Mouse (Mus musculus) intestine, postnatal 0 days (tissue): Measurements from ENCODE around the gene Ackr2. TPM values are rescaled to one million over a fixed set of nuclear protein-coding genes. Genes with fewer than 3 reads are reported as not detected.

ENCODE experiments used
- ATAC-seq: fragments of 200-750 bp; cut with Nextera tagmentation; 2 replicates; pipeline ENCODE4 v1.8.0; 2017; ENCODE audit warnings: mild to moderate bottlenecking, moderate TSS enrichment, moderate library complexity
- H3K27ac ChIP-seq: fragments of 300-500 bp; sonication (generic); 2 replicates; pipeline ENCODE4 v1.5.1; 2014; ENCODE audit warnings: mild to moderate bottlenecking, low read depth, low read length, moderate library complexity
- H3K27me3 ChIP-seq: fragments of 300-500 bp; sonication (generic); replicated peaks from 2 replicates; pipeline ENCODE4 v1.6.1; 2014; ENCODE audit warnings: low read length, mixed read lengths; ENCODE audit not compliant: control insufficient read depth, insufficient read depth
- H3K36me3 ChIP-seq: fragments of 300-500 bp; sonication (generic); 2 replicates; pipeline ENCODE4 v1.6.1; 2014; ENCODE audit warnings: mild to moderate bottlenecking, moderate library complexity; ENCODE audit not compliant: control insufficient read depth, insufficient read depth
- H3K4me1 ChIP-seq: fragments of 300-500 bp; sonication (generic); replicated peaks from 2 replicates; pipeline ENCODE4 v1.6.1; 2014; ENCODE audit warnings: antibody characterized with exemption, low read length, mixed read lengths; ENCODE audit not compliant: control insufficient read depth, insufficient read depth
- H3K4me2 ChIP-seq: fragments of 300-500 bp; sonication (generic); replicated peaks from 2 replicates; pipeline ENCODE4 v1.6.1; 2014; ENCODE audit warnings: low read depth, mild to moderate bottlenecking, moderate library complexity
- H3K4me3 ChIP-seq: fragments of 300-500 bp; sonication (generic); 2 replicates; pipeline ENCODE4 v1.5.1; 2014; ENCODE audit warnings: low read depth, low read length
- H3K9ac ChIP-seq: fragments of 300-500 bp; sonication (generic); 2 replicates; pipeline ENCODE4 v1.6.1; 2014; ENCODE audit warnings: mild to moderate bottlenecking, low read depth, low read length
- H3K9me3 ChIP-seq: fragments of 300-500 bp; sonication (generic); 2 replicates; pipeline ENCODE4 v1.6.1; 2016; ENCODE audit warnings: mixed run types; ENCODE audit not compliant: control insufficient read depth
- CTCF ChIP-seq: sonication (generic); IDR thresholded peaks from 2 replicates; pipeline ENCODE4 v1.5.1; 2016; ENCODE audit warnings: low read depth, mild to moderate bottlenecking, control low read depth, antibody characterized with exemption, moderate library complexity
- WGBS: fragments of 180-500 bp; shearing (Covaris S2); extraction: QIAGEN DNeasy Blood & Tissue Kit; methylation state at CpG from one replicate; pipeline ENCODE4 v1.1.7; 2014; 5-methylcytosine and 5-hydroxymethylcytosine counted together
- polyA plus RNA-seq: library from polyadenylated mRNA; unstranded; fragments of >200 nt; fragmentation: Nextera tagmentation; extraction: Ambion mirVana; gene quantifications from 2 replicates; pipeline ENCODE4 v1.2.1, GENCODE M21; 2015

Ackr2 gene
- polyA plus RNA-seq, 1 experiment from 2014 or later = 1.1 TPM

GRCm38 (mm10) chr9:121882015-121882457 lies 16.1 kb upstream of the Ackr2 start:
- Histone ChIP-seq H3K4me3 (no peak overlapping the region), H3K4me2 (no peak overlapping the region), H3K9ac (no peak overlapping the region), H3K36me3 (no peaks in the 10 kb centered on the region), H3K9me3 (no peaks in the 10 kb centered on the region), H3K27me3 (0 out of 2 replicates have a peak, but pooled peaks cover 6% of the 10 kb centered on the region), H3K4me1 (no peaks in the 10 kb centered on the region), H3K27ac (no peak overlapping the region)
- ATAC-seq = no peak
- 31% methylated on average over 7 of the region's 7 CpGs for WGBS
- TF ChIP-seq CTCF = no peak

- WGBS = 53% methylated on average over 4 of the region's 4 CpGs
- Histone ChIP-seq H3K27ac (no peak overlapping the region), H3K4me2 (peak overlapping the region; percentile 17; the same call in 1 of the 2 replicates), H3K27me3 (no peaks in the 10 kb centered on the region), H3K9me3 (no peaks in the 10 kb centered on the region), H3K9ac (no peak overlapping the region), H3K36me3 (no peaks in the 10 kb centered on the region), H3K4me3 (no peak overlapping the region), H3K4me1 (no peaks in the 10 kb centered on the region)
- no peak for ATAC-seq
- TF ChIP-seq CTCF = no peak
These were observed 8.2 kb upstream of the Ackr2 start for GRCm38 (mm10) chr9:121889927-121890440.

- 33% methylated on average over 18 of the region's 18 CpGs for WGBS
- Histone ChIP-seq H3K4me2 (peak overlapping the region; percentile 17; the same call in 1 of the 2 replicates), H3K36me3 (no peaks in the 10 kb centered on the region), H3K4me3 (no peak overlapping the region), H3K9me3 (no peaks in the 10 kb centered on the region), H3K4me1 (no peaks in the 10 kb centered on the region), H3K27ac (no peak overlapping the region), H3K9ac (no peak overlapping the region), H3K27me3 (no peaks in the 10 kb centered on the region)
- no peak for TF ChIP-seq CTCF
- ATAC-seq = peak; percentile 47; the same call in 1 of the 2 replicates
These were observed 7.7 kb upstream of the Ackr2 start for GRCm38 (mm10) chr9:121890441-121890941.

DNA sequence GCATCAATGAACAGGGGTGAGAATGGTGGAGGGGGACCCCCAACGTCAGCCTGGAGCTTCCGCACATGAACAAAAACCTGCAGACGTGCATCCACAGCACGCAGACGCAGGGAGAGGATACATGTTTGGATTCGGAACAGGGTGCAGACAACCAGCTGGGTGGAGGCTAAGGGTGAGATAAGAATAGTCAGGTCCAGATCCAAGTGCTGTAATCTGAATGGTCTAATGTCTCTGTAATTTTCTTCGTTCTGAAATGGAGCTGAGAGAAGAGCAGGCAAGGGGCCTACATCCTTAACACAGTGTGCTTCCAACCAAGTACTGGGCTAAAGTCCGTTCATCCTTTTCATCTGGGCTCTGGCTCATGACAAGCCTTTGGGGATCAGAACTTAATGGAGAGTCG lies 6.9 kb upstream of the Ackr2 start:
- 86% methylated on average over 9 of the region's 9 CpGs for WGBS
- no peaks in the 10 kb centered on the region for H3K27me3 ChIP-seq
- ATAC-seq = no peak
- no peak overlapping the region for H3K4me2 ChIP-seq
- no peak for TF ChIP-seq CTCF
- no peak overlapping the region for H3K4me3 ChIP-seq
- no peak overlapping the region for H3K9ac ChIP-seq
- H3K9me3 ChIP-seq = no peaks in the 10 kb centered on the region
- H3K36me3 ChIP-seq = no peaks in the 10 kb centered on the region
- no peak overlapping the region for H3K27ac ChIP-seq
- H3K4me1 ChIP-seq = no peaks in the 10 kb centered on the region

DNA sequence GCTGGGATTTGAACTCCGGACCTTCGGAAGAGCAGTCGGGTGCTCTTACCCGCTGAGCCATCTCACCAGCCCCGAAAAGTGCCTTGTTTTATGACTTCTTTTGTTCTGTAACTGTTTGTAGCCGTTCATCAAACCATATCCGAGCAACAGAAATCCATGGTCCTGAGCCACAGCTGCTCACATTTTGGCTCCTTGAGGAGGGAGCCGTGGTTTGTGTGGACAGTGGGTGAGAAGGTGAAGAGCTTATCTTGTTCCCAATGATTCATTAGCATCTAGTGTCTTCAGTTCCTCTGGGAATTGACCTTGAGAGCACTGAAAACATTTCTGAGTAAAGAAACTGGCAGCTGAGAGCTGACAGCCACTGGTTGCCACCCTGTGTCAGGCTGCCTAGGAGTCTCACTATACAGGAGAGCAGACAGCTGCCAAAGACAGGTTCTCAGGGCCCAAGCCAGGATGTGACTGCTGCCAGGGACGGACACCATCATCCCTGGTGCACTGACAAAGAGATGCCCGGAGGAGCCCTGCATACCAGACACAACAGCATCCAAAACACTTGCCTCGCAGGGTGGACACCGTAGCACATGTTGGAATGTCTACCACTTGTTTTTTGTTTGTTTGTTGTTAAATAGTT lies 6.0 kb upstream of the Ackr2 start:
- H3K27ac ChIP-seq = no peak overlapping the region
- ATAC-seq = no peak
- no peak overlapping the region for H3K9ac ChIP-seq
- WGBS = 82% methylated on average over 12 of the region's 12 CpGs
- no peak for TF ChIP-seq CTCF
- no peak overlapping the region for H3K4me3 ChIP-seq
- no peaks in the 10 kb centered on the region for H3K27me3 ChIP-seq
- no peak overlapping the region for H3K4me2 ChIP-seq
- no peaks in the 10 kb centered on the region for H3K36me3 ChIP-seq
- H3K4me1 ChIP-seq = no peaks in the 10 kb centered on the region
- H3K9me3 ChIP-seq = no peaks in the 10 kb centered on the region

DNA sequence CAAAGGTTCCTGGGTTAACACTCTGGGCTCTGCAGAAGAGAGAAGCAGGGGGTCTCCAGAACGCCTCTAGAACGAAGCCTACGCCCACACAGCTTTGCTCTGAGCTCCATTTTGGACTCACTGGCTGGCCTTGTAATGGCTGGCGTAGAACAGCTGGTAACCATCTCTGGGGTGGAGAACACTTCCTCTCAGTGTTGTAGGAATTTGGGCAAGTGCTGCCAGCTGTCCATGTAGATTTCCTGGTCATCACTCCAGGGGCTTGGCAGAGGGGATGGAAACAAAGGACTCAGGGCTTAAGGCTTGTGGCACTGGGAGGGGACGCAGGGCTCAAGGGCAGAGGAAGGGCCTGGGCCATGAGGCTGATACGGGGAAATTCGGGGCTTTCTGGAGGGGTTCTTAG lies 3.7 kb upstream of the Ackr2 start:
- Histone ChIP-seq H3K4me2 (no peak overlapping the region), H3K36me3 (no peaks in the 10 kb centered on the region), H3K27ac (no peak overlapping the region), H3K27me3 (no peaks in the 10 kb centered on the region), H3K9me3 (no peaks in the 10 kb centered on the region), H3K9ac (no peak overlapping the region), H3K4me1 (no peaks in the 10 kb centered on the region), H3K4me3 (no peak overlapping the region)
- WGBS = 75% methylated on average over 7 of the region's 7 CpGs
- TF ChIP-seq CTCF = no peak
- ATAC-seq = no peak
